Mouse (Mus musculus) liver, embryonic 14.5 days (tissue): ENCODE results near the gene Ugt1a2. TPM values are rescaled to one million over a fixed set of nuclear protein-coding genes. Genes with fewer than 3 reads are reported as not detected.

Source experiments
- ATAC-seq: fragments of 200-750 bp; cut with Nextera tagmentation; 2 replicates; pipeline ENCODE4 v1.8.0; 2017; ENCODE audit warnings: moderate number of reproducible peaks, mild to moderate bottlenecking, moderate library complexity; ENCODE audit not compliant: insufficient read depth
- DNase-seq, 3 experiments: peaks; one replicate each; pipeline ENCODE4 v3.0.0-alpha.2; 2012 to 2013; ENCODE audit warnings: low read depth in 3 of 3, low spot score in 3 of 3
- H3K27ac ChIP-seq: fragments of 300-500 bp; sonication (generic); 2 replicates; pipeline ENCODE4 v1.5.1; 2014; ENCODE audit warnings: moderate library complexity, mild to moderate bottlenecking, control low read depth, inconsistent platforms
- H3K27me3 ChIP-seq: fragments of 300-500 bp; sonication (generic); 2 replicates; pipeline ENCODE4 v1.6.1; 2014; ENCODE audit warnings: mild to moderate bottlenecking, low read length, moderate library complexity; ENCODE audit not compliant: control insufficient read depth, insufficient read depth
- H3K36me3 ChIP-seq: fragments of 300-500 bp; sonication (generic); replicated peaks from 2 replicates; pipeline ENCODE4 v1.6.1; 2014; ENCODE audit warnings: low read depth; ENCODE audit not compliant: control insufficient read depth, insufficient read depth
- H3K4me1 ChIP-seq, 2 experiments: fragments of 200-500 bp in 1 of 2; fragments of 300-500 bp in 1 of 2; sonication (generic) in 1 of 2; replicated peaks; 2 replicates each; pipeline ENCODE4 v1.6.1; 2012 to 2014; ENCODE audit warnings: antibody characterized with exemption in 1 of 2, inconsistent platforms in 1 of 2, low read length in 1 of 2; ENCODE audit not compliant: control insufficient read depth in 2 of 2, insufficient read depth in 2 of 2
- H3K4me2 ChIP-seq: fragments of 300-500 bp; sonication (generic); 2 replicates; pipeline ENCODE4 v1.6.1; 2014; ENCODE audit warnings: low read depth, mild to moderate bottlenecking, control low read depth, moderate library complexity
- H3K4me3 ChIP-seq, 2 experiments: fragments of 200-500 bp in 1 of 2; fragments of 300-500 bp in 1 of 2; sonication (generic) in 1 of 2; 2 replicates each; pipeline ENCODE4 v1.5.1; 2012 to 2014; ENCODE audit warnings: low read depth in 2 of 2, low read length in 2 of 2, mild to moderate bottlenecking in 2 of 2, control low read depth in 1 of 2, inconsistent platforms in 1 of 2, moderate library complexity in 1 of 2; ENCODE audit not compliant: insufficient read depth in 1 of 2
- H3K9ac ChIP-seq: fragments of 300-500 bp; sonication (generic); replicated peaks from 2 replicates; pipeline ENCODE4 v1.6.1; 2014; ENCODE audit warnings: mild to moderate bottlenecking, control low read depth, moderate library complexity
- H3K9me3 ChIP-seq: fragments of 300-500 bp; sonication (generic); 2 replicates; pipeline ENCODE4 v1.6.1; 2016; ENCODE audit warnings: low read length, mixed read lengths; ENCODE audit not compliant: control insufficient read depth
- CTCF ChIP-seq: IDR thresholded peaks from 2 replicates; pipeline ENCODE4 v1.5.1; 2016; ENCODE audit warnings: antibody characterized with exemption, low read depth, control low read depth
- EP300 ChIP-seq: IDR thresholded peaks from 2 replicates; pipeline ENCODE4 v1.6.1; 2016; ENCODE audit warnings: antibody characterized with exemption, low read depth
- WGBS: fragments of 180-500 bp; shearing (Covaris S2); extraction: QIAGEN DNeasy Blood & Tissue Kit; methylation state at CpG from one replicate; pipeline ENCODE4 v1.1.7; 2014; ENCODE audit not compliant: insufficient replicate concordance; 5-methylcytosine and 5-hydroxymethylcytosine counted together
- polyA plus RNA-seq, 2 experiments: library from polyadenylated mRNA; depleted of rRNA in 1 of 2; stranded (reverse) in 1 of 2; unstranded in 1 of 2; fragments of >200 nt; fragmentation: Nextera tagmentation in 1 of 2; extraction: Ambion mirVana in 1 of 2; gene quantifications; 2 replicates each; pipeline versions ENCODE4 v1.2.1 to v1.2.3; 2012 to 2014

Gene Ugt1a2
- polyA plus RNA-seq, 2 experiments, result 0.02 TPM; not detected in 1

- H3K9me3 ChIP-seq, result no peaks in the 10 kb centered on the region
- no peak overlapping the region for H3K27ac ChIP-seq
- ATAC-seq (no peak), DNase-seq (no peak)
- no peak overlapping the region for H3K9ac ChIP-seq
- TF ChIP-seq CTCF, result no peak
- no peak overlapping the region for H3K4me2 ChIP-seq
- no peak overlapping the region for H3K4me3 ChIP-seq
- 75% methylated on average over 5 of the region's 5 CpGs for WGBS
- H3K4me1 ChIP-seq, result peaks cover 6 to 34% of the 10 kb centered on the region in 2 experiments; a peak in 3 of 4 replicates
- H3K36me3 ChIP-seq, result peaks cover 77% of the 10 kb centered on the region
- H3K27me3 ChIP-seq, result no peaks in the 10 kb centered on the region
Observed at GRCm38 (mm10) chr1:88263778-88264177, 63.4 kb downstream of the Ugt1a2 start.

- Histone ChIP-seq H3K4me1 (peaks cover 6 to 31% of the 10 kb centered on the region in 2 experiments; a peak in 3 of 4 replicates), H3K9ac (no peak overlapping the region), H3K27me3 (no peaks in the 10 kb centered on the region), H3K4me2 (no peak overlapping the region), H3K4me3 (no peak overlapping the region), H3K36me3 (peaks cover 83% of the 10 kb centered on the region), H3K27ac (no peak overlapping the region), H3K9me3 (no peaks in the 10 kb centered on the region)
- 78% methylated on average over 7 of the region's 7 CpGs for WGBS
- TF ChIP-seq EP300, result no peak
- TF ChIP-seq CTCF, result no peak
- no peak for DNase-seq
- no peak for ATAC-seq
Observed at GRCm38 (mm10) chr1:88264237-88264868, 64.0 kb downstream of the Ugt1a2 start.

- WGBS, result 69% methylated on average over 4 of the region's 4 CpGs
- no peak for TF ChIP-seq CTCF
- no peak for TF ChIP-seq EP300
- ATAC-seq (no peak), DNase-seq (no peak)
- no peaks in the 10 kb centered on the region for H3K9me3 ChIP-seq
- H3K9ac ChIP-seq, result no peak overlapping the region
- no peaks in the 10 kb centered on the region for H3K27me3 ChIP-seq
- H3K4me1 ChIP-seq, result peaks cover 6 to 26% of the 10 kb centered on the region in 2 experiments; a peak in 3 of 4 replicates
- no peak overlapping the region for H3K4me2 ChIP-seq
- H3K27ac ChIP-seq, result no peak overlapping the region
- H3K36me3 ChIP-seq, result peaks cover 88% of the 10 kb centered on the region
- H3K4me3 ChIP-seq, result no peak overlapping the region
Observed at GRCm38 (mm10) chr1:88264869-88265240, 64.5 kb downstream of the Ugt1a2 start.

- TF ChIP-seq CTCF (no peak), EP300 (no peak)
- Histone ChIP-seq H3K36me3 (peaks cover 89% of the 10 kb centered on the region), H3K9ac (no peak overlapping the region), H3K9me3 (no peaks in the 10 kb centered on the region), H3K4me2 (no peak overlapping the region), H3K27me3 (no peaks in the 10 kb centered on the region), H3K4me3 (no peak overlapping the region), H3K27ac (no peak overlapping the region), H3K4me1 (peaks cover 0 to 14% of the 10 kb centered on the region in 2 experiments; a peak in 2 of 4 replicates)
- no peak for ATAC-seq
- no peak for DNase-seq
- WGBS, result 82% methylated on average over 13 of the region's 13 CpGs
Observed at GRCm38 (mm10) chr1:88266123-88266522, 65.7 kb downstream of the Ugt1a2 start.

GRCm38 (mm10) chr1:88267489-88267888, 67.1 kb downstream of the Ugt1a2 start:
- DNase-seq, result no peak
- no peak overlapping the region for H3K9ac ChIP-seq
- TF ChIP-seq EP300 (no peak), CTCF (no peak)

More at GRCm38 (mm10) chr1:88267489-88267888, 67.1 kb downstream of the Ugt1a2 start:
- WGBS, result 85% methylated on average over 6 of the region's 6 CpGs
- Histone ChIP-seq H3K4me2 (no peak overlapping the region), H3K4me1 (peaks cover 0 to 1% of the 10 kb centered on the region in 2 experiments; a peak in 1 of 4 replicates), H3K27ac (no peak overlapping the region), H3K4me3 (no peak overlapping the region), H3K36me3 (peaks cover 91% of the 10 kb centered on the region), H3K9me3 (no peaks in the 10 kb centered on the region), H3K27me3 (no peaks in the 10 kb centered on the region)
- no peak for ATAC-seq
